Mouse (Mus musculus) lung, postnatal 0 days (tissue): Measurements from ENCODE around the gene Jmjd1c. TPM values are rescaled to one million over a fixed set of nuclear protein-coding genes. Genes with fewer than 3 reads are reported as not detected.

Experiments
- ATAC-seq: fragments of 200-750 bp; cut with Nextera tagmentation; 2 replicates; pipeline ENCODE4 v1.8.0; 2017; ENCODE audit warnings: moderate library complexity
- DNase-seq: peaks from one replicate; pipeline ENCODE4 v3.0.0-alpha.2; 2016; ENCODE audit warnings: low spot score
- H3K27ac ChIP-seq: fragments of 300-500 bp; sonication (generic); 2 replicates; pipeline ENCODE4 v1.5.1; 2014; ENCODE audit warnings: antibody characterized with exemption, mild to moderate bottlenecking, low read length, mixed read lengths
- H3K27me3 ChIP-seq: fragments of 300-500 bp; sonication (generic); replicated peaks from 2 replicates; pipeline ENCODE4 v1.6.1; 2014; ENCODE audit warnings: low read length, mixed read lengths; ENCODE audit not compliant: insufficient read depth
- H3K36me3 ChIP-seq: fragments of 300-500 bp; sonication (generic); 2 replicates; pipeline ENCODE4 v1.6.1; 2014; ENCODE audit warnings: low read length, mixed read lengths; ENCODE audit not compliant: insufficient read depth
- H3K4me1 ChIP-seq: fragments of 300-500 bp; sonication (generic); 2 replicates; pipeline ENCODE4 v1.6.1; 2014; ENCODE audit warnings: antibody characterized with exemption, low read depth, low read length, mixed read lengths; ENCODE audit not compliant: insufficient read depth
- H3K4me2 ChIP-seq: fragments of 300-500 bp; sonication (generic); replicated peaks from 2 replicates; pipeline ENCODE4 v1.6.1; 2014; ENCODE audit warnings: low read depth, mild to moderate bottlenecking, low read length, moderate library complexity, mixed read lengths
- H3K4me3 ChIP-seq: fragments of 300-500 bp; sonication (generic); 2 replicates; pipeline ENCODE4 v1.5.1; 2014; ENCODE audit warnings: low read depth, low read length
- H3K9ac ChIP-seq: fragments of 300-500 bp; sonication (generic); replicated peaks from 2 replicates; pipeline ENCODE4 v1.6.1; 2014; ENCODE audit warnings: low read depth, mild to moderate bottlenecking
- H3K9me3 ChIP-seq: fragments of 300-500 bp; sonication (generic); 2 replicates; pipeline ENCODE4 v1.6.1; 2016; ENCODE audit warnings: low read length, mixed read lengths
- CTCF ChIP-seq: IDR thresholded peaks from 2 replicates; pipeline ENCODE4 v1.5.1; 2016; ENCODE audit warnings: antibody characterized with exemption, mild to moderate bottlenecking
- EP300 ChIP-seq: IDR thresholded peaks from 2 replicates; pipeline ENCODE4 v1.6.1; 2016; ENCODE audit warnings: antibody characterized with exemption, mild to moderate bottlenecking, control low read depth
- WGBS: fragments of 180-500 bp; shearing (Covaris S2); extraction: QIAGEN DNeasy Blood & Tissue Kit; methylation state at CpG from one replicate; pipeline ENCODE4 v1.1.7; 2014; 5-methylcytosine and 5-hydroxymethylcytosine counted together
- polyA plus RNA-seq: library from polyadenylated mRNA; unstranded; fragments of >200 nt; fragmentation: Nextera tagmentation; extraction: Ambion mirVana; gene quantifications from 2 replicates; pipeline ENCODE4 v1.2.1, GENCODE M21; 2015

Gene Jmjd1c
- polyA plus RNA-seq, 1 experiment from 2014 or later, result 43.8 TPM

GRCm38 (mm10) chr10:67098408-67099050, 2.6 kb downstream of the Jmjd1c start:
- H3K4me2 ChIP-seq, result peak overlapping the region; percentile 81
- no peak for TF ChIP-seq CTCF
- TF ChIP-seq EP300, result 0 out of 2 replicates have a peak, but pooled peaks have one; percentile 27
- H3K9me3 ChIP-seq, result no peaks in the 10 kb centered on the region
- peak overlapping the region; percentile 68; the same call in 1 of the 2 replicates for H3K27ac ChIP-seq
- peaks cover 44% of the 10 kb centered on the region for H3K4me1 ChIP-seq
- no peak overlapping the region for H3K9ac ChIP-seq
- no peaks in the 10 kb centered on the region for H3K36me3 ChIP-seq
- peak; percentile 36 for ATAC-seq
- H3K27me3 ChIP-seq, result no peaks in the 10 kb centered on the region
- peak; percentile 86 for DNase-seq
- peak overlapping the region; percentile 98; the same call in 1 of the 2 replicates for H3K4me3 ChIP-seq
- WGBS, result 23% methylated on average over 7 of the region's 7 CpGs

DNA sequence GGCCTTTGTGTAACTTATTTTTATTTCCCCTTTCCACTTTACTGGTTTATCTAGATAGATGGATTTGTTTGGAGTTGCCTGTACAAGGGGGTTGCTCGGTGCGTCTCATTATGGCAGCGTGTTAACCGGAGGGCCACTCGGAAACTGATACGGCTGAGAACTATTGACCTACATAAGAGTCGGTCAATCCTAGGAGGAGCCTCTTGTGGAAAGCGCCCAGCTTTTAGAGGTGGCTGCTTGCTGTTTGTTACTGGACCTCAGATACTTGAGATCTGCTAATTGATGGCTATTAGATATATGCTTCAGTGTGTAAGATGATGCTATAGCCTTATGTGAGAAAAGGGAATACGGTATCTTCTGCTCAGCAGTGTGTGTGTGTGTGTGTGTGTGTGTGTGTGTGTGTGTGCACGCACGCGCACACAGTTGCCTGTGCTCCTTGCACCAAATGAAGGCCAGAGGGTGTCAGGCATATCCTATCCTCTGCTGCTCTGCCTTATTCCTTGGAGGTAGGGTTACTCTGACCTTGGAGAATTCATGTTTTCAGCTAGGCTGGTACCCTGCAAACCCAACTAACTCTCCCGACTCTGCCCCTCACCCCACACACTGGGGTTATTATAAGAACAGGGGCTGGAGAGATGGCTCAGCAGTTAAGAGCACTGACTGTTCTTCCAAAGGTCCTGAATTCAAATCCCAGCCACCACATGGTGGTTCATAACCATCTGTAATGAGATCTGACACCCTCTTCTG, 3.4 kb downstream of the Jmjd1c start:
- TF ChIP-seq CTCF (no peak), EP300 (no peak)
- no peak overlapping the region for H3K9ac ChIP-seq
- peak overlapping the region; percentile 11; the same call in 1 of the 2 replicates for H3K27ac ChIP-seq
- no peaks in the 10 kb centered on the region for H3K36me3 ChIP-seq
- 0 out of 2 replicates have a peak overlapping the region, but pooled peaks have one; percentile 81 for H3K4me2 ChIP-seq
- ATAC-seq (no peak), DNase-seq (no peak)
- H3K4me1 ChIP-seq, result peaks cover 44% of the 10 kb centered on the region
- H3K4me3 ChIP-seq, result no peak overlapping the region
- no peaks in the 10 kb centered on the region for H3K27me3 ChIP-seq
- no peaks in the 10 kb centered on the region for H3K9me3 ChIP-seq
- 59% methylated on average over 13 of the region's 13 CpGs for WGBS

DNA sequence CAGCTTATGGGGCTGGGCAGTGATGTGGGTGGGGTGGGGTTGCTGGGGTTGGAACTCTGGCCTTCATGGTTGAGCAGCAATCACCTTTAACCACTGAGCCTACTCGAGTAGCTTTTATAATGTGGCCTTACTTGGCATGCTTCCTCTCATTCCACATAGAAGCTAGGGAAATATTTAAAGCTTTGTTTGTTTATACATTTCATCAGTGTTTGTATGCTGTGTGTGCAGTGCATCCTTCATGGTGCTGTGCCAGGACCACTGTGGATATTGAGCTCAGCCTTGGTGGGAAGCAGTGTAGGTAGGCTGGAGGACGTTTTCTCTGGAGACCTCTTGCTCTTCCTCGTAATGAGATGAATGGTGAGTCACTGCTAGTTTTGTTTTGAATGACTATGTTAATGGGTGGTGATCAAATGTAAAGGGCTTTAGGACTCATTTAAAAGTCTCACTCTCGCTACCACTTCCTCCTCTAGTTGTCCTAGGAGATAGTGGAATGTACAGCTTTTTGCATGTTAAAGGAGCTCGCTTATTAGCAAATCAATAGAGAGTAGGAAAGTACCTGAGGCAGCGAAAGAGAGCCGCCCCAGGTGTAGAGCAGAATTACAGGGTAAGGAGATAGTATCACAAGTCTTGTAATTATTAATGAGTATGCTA, 4.2 kb downstream of the Jmjd1c start:
- H3K4me1 ChIP-seq, result peaks cover 52% of the 10 kb centered on the region

DNA sequence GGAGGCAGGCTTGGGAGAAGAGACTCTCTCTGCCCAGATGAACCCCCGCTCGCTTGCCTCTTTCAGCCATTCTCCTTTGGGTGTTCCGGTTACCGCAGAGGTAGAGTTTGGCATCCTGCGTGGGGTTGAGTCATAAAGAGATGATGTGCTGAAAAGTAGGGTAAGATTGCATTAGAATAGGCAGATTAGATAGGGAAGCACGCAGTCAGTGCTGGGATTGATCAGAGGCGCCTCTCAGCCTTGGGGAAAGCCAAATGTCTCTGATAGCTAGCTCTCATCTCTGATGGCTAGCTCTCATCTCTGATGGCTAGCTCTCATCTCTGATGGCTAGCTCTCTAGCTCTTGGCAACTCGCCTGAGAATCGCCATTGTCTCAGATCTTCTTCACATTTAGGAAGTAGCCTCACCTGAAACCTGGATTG, 4.9 kb downstream of the Jmjd1c start:
- Histone ChIP-seq H3K4me1 (peaks cover 48% of the 10 kb centered on the region), H3K27ac (no peak overlapping the region), H3K27me3 (no peaks in the 10 kb centered on the region), H3K36me3 (no peaks in the 10 kb centered on the region), H3K9ac (no peak overlapping the region), H3K9me3 (no peaks in the 10 kb centered on the region), H3K4me2 (no peak overlapping the region), H3K4me3 (no peak overlapping the region)
- TF ChIP-seq EP300, result no peak
- ATAC-seq (no peak), DNase-seq (no peak)
- WGBS, result 82% methylated on average over 9 of the region's 9 CpGs

More for the DNA sequence above, 4.2 kb downstream of the Jmjd1c start:
- DNase-seq, result no peak
- 51% methylated on average over 7 of the region's 7 CpGs for WGBS
- Histone ChIP-seq H3K9ac (no peak overlapping the region), H3K4me2 (no peak overlapping the region), H3K36me3 (no peaks in the 10 kb centered on the region), H3K27me3 (no peaks in the 10 kb centered on the region), H3K9me3 (no peaks in the 10 kb centered on the region), H3K4me3 (no peak overlapping the region), H3K27ac (no peak overlapping the region)
- TF ChIP-seq EP300, result no peak
- TF ChIP-seq CTCF, result peak; percentile 10; the same call in 1 of the 2 replicates
- no peak for ATAC-seq

DNA sequence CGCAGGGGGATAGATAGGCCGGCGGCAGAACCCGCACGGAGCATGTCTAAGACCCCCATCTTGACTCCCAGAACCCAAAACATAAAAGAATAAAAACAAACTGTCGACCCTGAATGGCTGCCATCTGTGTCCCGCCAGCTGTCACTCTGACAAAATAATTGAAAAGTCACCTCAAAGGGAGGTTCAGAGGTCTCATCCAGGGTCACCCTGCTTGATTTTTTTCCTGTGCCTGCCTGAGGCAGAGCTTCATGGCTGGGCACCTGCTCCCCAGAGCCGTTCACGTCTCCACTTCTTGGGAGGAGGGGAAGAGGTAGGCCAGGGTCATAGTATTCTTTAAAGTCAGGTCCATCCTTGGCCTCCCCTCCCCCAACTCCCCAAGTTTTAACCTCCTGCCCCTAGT, 8.6 kb downstream of the Jmjd1c start:
- no peaks in the 10 kb centered on the region for H3K36me3 ChIP-seq
- H3K27ac ChIP-seq, result no peak overlapping the region
- H3K4me3 ChIP-seq, result no peak overlapping the region
- WGBS, result 32% methylated on average over 9 of the region's 9 CpGs
- DNase-seq (no peak), ATAC-seq (no peak)
- no peak overlapping the region for H3K9ac ChIP-seq
- no peaks in the 10 kb centered on the region for H3K27me3 ChIP-seq
- peaks cover 38% of the 10 kb centered on the region for H3K4me1 ChIP-seq
- H3K4me2 ChIP-seq, result no peak overlapping the region
- no peaks in the 10 kb centered on the region for H3K9me3 ChIP-seq
- TF ChIP-seq EP300 (no peak), CTCF (no peak)
